Mouse (Mus musculus) kidney, embryonic 16.5 days (tissue): ENCODE results near the gene Klhl35. TPM values are rescaled to one million over a fixed set of nuclear protein-coding genes. Genes with fewer than 3 reads are reported as not detected.

Source experiments
- ATAC-seq: fragments of 200-750 bp; cut with Nextera tagmentation; 2 replicates; pipeline ENCODE4 v1.8.0; 2017; ENCODE audit warnings: moderate TSS enrichment; ENCODE audit not compliant: low FRiP score, low TSS enrichment
- H3K27ac ChIP-seq: fragments of 300-500 bp; sonication (generic); 2 replicates; pipeline ENCODE4 v1.5.1; 2014; ENCODE audit warnings: low read length
- H3K27me3 ChIP-seq: fragments of 300-500 bp; sonication (generic); 2 replicates; pipeline ENCODE4 v1.6.1; 2014; ENCODE audit warnings: low read length, control low read depth, mixed read lengths; ENCODE audit not compliant: insufficient read depth
- H3K36me3 ChIP-seq: fragments of 300-500 bp; sonication (generic); 2 replicates; pipeline ENCODE4 v1.6.1; 2014; ENCODE audit warnings: low read length, control low read depth, mixed read lengths; ENCODE audit not compliant: insufficient read depth
- H3K4me1 ChIP-seq: fragments of 300-500 bp; sonication (generic); 2 replicates; pipeline ENCODE4 v1.6.1; 2014; ENCODE audit warnings: low read length, control low read depth, mixed read lengths; ENCODE audit not compliant: insufficient read depth
- H3K4me2 ChIP-seq: fragments of 300-500 bp; sonication (generic); replicated peaks from 2 replicates; pipeline ENCODE4 v1.6.1; 2014; ENCODE audit warnings: low read depth, low read length
- H3K4me3 ChIP-seq: fragments of 300-500 bp; sonication (generic); 2 replicates; pipeline ENCODE4 v1.5.1; 2014; ENCODE audit warnings: mild to moderate bottlenecking, low read length
- H3K9ac ChIP-seq: fragments of 300-500 bp; sonication (generic); replicated peaks from 2 replicates; pipeline ENCODE4 v1.6.1; 2014; ENCODE audit warnings: low read length
- H3K9me3 ChIP-seq: fragments of 300-500 bp; sonication (generic); 2 replicates; pipeline ENCODE4 v1.6.1; 2016; ENCODE audit warnings: low read length, control low read depth
- WGBS: fragments of 180-500 bp; shearing (Covaris S2); extraction: QIAGEN DNeasy Blood & Tissue Kit; methylation state at CpG from one replicate; pipeline ENCODE4 v1.1.7; 2014; 5-methylcytosine and 5-hydroxymethylcytosine counted together
- polyA plus RNA-seq: library from polyadenylated mRNA; unstranded; fragments of >200 nt; fragmentation: Nextera tagmentation; extraction: Ambion mirVana; gene quantifications from 2 replicates; pipeline ENCODE4 v1.2.1, GENCODE M21; 2015

Gene Klhl35
- polyA plus RNA-seq: 0.66 and 0.75 TPM in 2 replicates

- 33% methylated on average over 8 of the region's 8 CpGs for WGBS
- Histone ChIP-seq H3K36me3 (peaks cover 1% of the 10 kb centered on the region; the same call in 1 of the 2 replicates), H3K27me3 (no peaks in the 10 kb centered on the region), H3K4me3 (no peak within 1 kb of the TSS), H3K27ac (no peak within 1 kb of the TSS), H3K4me1 (peaks cover 26% of the 10 kb centered on the region), H3K9ac (peak within 1 kb of the TSS; percentile 55), H3K9me3 (peaks cover 4% of the 10 kb centered on the region; the same call in 1 of the 2 replicates), H3K4me2 (0 out of 2 replicates have a peak within 1 kb of the TSS, but pooled peaks have one; percentile 5)
- no peak for ATAC-seq
Observed at GRCm38 (mm10) chr7:99465811-99466210, at the start of gene Klhl35. Gene Klhl35 (plus strand): TSS chr7:99466004.

GRCm38 (mm10) chr7:99419311-99419710 lies 46.5 kb upstream of the Klhl35 start:
- no peaks in the 10 kb centered on the region for H3K27me3 ChIP-seq
- H3K9me3 ChIP-seq: no peaks in the 10 kb centered on the region
- H3K4me2 ChIP-seq: no peak overlapping the region
- H3K4me3 ChIP-seq: no peak overlapping the region
- 64% methylated on average over 3 of the region's 3 CpGs for WGBS
- peaks cover 4% of the 10 kb centered on the region; the same call in 1 of the 2 replicates for H3K4me1 ChIP-seq
- no peak for ATAC-seq
- H3K27ac ChIP-seq: no peak overlapping the region
- H3K36me3 ChIP-seq: 0 out of 2 replicates have a peak, but pooled peaks cover 6% of the 10 kb centered on the region
- no peak overlapping the region for H3K9ac ChIP-seq

GRCm38 (mm10) chr7:99421006-99421405 lies 44.8 kb upstream of the Klhl35 start:
- Histone ChIP-seq H3K4me1 (peaks cover 13% of the 10 kb centered on the region), H3K36me3 (0 out of 2 replicates have a peak, but pooled peaks cover 2% of the 10 kb centered on the region), H3K27ac (no peak overlapping the region; the same call in 1 of the 2 replicates), H3K27me3 (no peaks in the 10 kb centered on the region), H3K9me3 (no peaks in the 10 kb centered on the region), H3K4me3 (no peak overlapping the region), H3K9ac (no peak overlapping the region; the same call in 1 of the 2 replicates), H3K4me2 (no peak overlapping the region)
- 0 out of 2 replicates have a peak, but pooled peaks have one; percentile 37 for ATAC-seq
- WGBS: 76% methylated on average over 6 of the region's 6 CpGs

DNA sequence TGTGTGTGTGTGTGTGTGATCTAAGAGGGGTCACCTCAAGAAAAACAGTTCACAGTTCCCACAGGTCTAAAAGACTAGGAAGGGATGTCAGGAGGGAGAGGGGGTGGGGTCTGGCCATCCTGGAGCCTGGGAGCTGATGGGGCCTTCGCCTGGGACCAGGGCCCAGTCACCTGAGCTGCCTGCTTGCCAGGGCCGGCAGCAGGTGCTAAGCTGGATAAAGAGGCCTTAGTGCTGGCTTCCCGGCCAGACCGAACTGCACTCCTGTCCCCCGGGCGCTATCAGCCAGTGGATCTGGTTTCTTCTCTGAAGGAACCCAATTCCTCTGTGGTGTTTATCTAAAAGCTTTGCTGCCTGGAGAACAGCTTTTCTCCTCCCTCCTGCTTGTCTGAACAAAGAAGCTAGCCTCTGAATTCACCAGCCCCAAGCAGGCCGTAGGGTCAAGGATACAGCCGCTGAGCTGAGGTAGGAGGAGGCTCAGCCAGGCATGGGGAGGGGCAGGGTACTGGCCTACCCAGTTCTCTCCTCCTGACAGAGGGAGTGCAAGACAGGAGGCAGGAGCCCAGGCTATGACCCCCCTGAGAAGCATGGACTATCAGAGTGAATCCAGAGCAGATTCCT lies 41.2 kb upstream of the Klhl35 start:
- 18% methylated on average over 8 of the region's 8 CpGs for WGBS
- H3K4me2 ChIP-seq: no peak overlapping the region
- ATAC-seq: peak; percentile 80
- H3K27ac ChIP-seq: peak overlapping the region; percentile 31
- H3K36me3 ChIP-seq: no peaks in the 10 kb centered on the region
- no peaks in the 10 kb centered on the region for H3K9me3 ChIP-seq
- H3K4me3 ChIP-seq: no peak overlapping the region
- H3K9ac ChIP-seq: peak overlapping the region; percentile 35
- no peaks in the 10 kb centered on the region for H3K27me3 ChIP-seq
- H3K4me1 ChIP-seq: peaks cover 14% of the 10 kb centered on the region

GRCm38 (mm10) chr7:99425706-99426105 lies 40.1 kb upstream of the Klhl35 start:
- Histone ChIP-seq H3K4me2 (no peak overlapping the region), H3K4me1 (peaks cover 17% of the 10 kb centered on the region), H3K27me3 (no peaks in the 10 kb centered on the region), H3K27ac (peak overlapping the region; percentile 31; the same call in 1 of the 2 replicates), H3K36me3 (no peaks in the 10 kb centered on the region), H3K9me3 (no peaks in the 10 kb centered on the region), H3K4me3 (no peak overlapping the region), H3K9ac (no peak overlapping the region)
- 90% methylated on average over 4 of the region's 4 CpGs for WGBS
- no peak for ATAC-seq

- 71% methylated on average over 10 of the region's 10 CpGs for WGBS
Observed at GRCm38 (mm10) chr7:99427031-99427430, 38.8 kb upstream of the Klhl35 start.

DNA sequence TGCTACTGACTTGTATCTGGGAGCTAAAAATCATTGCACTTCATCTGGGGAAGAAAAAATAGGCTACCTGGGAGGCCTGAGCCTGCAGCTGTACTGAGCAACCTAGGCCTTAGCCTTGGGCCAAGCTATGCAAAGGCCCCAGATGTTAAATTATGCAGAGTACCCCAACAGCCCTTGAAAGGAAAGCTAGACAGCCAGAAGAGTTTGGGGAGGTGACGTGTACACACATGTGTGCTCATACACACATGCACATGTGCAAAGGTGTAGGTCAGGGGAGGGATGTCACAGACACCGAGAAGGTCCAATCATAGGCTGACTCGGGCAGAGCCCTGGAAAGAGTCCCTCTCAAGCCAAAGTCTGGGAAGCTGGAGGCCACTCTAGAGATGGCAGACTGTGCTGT lies 37.8 kb upstream of the Klhl35 start:
- no peak for ATAC-seq
- Histone ChIP-seq H3K4me1 (peaks cover 16% of the 10 kb centered on the region), H3K9me3 (no peaks in the 10 kb centered on the region), H3K36me3 (no peaks in the 10 kb centered on the region), H3K4me2 (no peak overlapping the region), H3K4me3 (no peak overlapping the region), H3K27me3 (no peaks in the 10 kb centered on the region), H3K9ac (no peak overlapping the region), H3K27ac (no peak overlapping the region)
- WGBS: 93% methylated on average over 3 of the region's 3 CpGs

More at GRCm38 (mm10) chr7:99427031-99427430, 38.8 kb upstream of the Klhl35 start:
- H3K9me3 ChIP-seq: no peaks in the 10 kb centered on the region
- no peaks in the 10 kb centered on the region for H3K36me3 ChIP-seq
- no peak overlapping the region for H3K4me3 ChIP-seq
- no peak overlapping the region for H3K4me2 ChIP-seq
- H3K4me1 ChIP-seq: peaks cover 14% of the 10 kb centered on the region
- no peaks in the 10 kb centered on the region for H3K27me3 ChIP-seq
- no peak for ATAC-seq
- no peak overlapping the region for H3K27ac ChIP-seq
- no peak overlapping the region for H3K9ac ChIP-seq

DNA sequence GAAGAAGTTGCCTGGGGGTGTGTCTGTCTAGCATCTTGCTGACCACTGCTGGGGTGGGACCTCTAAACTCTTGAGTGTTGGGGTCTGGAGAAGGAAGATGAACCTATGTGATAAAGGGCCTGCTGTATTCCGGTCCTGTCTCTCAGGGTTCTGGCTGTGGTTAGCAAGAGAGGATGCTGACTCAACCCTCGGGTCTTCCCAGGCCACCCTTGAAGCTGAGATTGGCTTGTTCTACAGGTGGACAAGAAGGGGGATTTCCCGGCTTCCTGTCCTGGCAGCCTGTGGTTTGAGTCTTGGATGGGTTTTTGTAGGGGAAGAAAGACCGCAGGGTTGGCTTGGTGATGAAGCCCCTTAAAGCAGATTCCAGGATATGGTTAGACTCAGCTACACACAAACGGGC lies 37.0 kb upstream of the Klhl35 start:
- Histone ChIP-seq H3K9ac (no peak overlapping the region), H3K27me3 (no peaks in the 10 kb centered on the region), H3K27ac (no peak overlapping the region), H3K9me3 (no peaks in the 10 kb centered on the region), H3K4me2 (no peak overlapping the region), H3K4me1 (peaks cover 16% of the 10 kb centered on the region), H3K4me3 (no peak overlapping the region), H3K36me3 (no peaks in the 10 kb centered on the region)
- no peak for ATAC-seq
- 85% methylated on average over 5 of the region's 5 CpGs for WGBS

DNA sequence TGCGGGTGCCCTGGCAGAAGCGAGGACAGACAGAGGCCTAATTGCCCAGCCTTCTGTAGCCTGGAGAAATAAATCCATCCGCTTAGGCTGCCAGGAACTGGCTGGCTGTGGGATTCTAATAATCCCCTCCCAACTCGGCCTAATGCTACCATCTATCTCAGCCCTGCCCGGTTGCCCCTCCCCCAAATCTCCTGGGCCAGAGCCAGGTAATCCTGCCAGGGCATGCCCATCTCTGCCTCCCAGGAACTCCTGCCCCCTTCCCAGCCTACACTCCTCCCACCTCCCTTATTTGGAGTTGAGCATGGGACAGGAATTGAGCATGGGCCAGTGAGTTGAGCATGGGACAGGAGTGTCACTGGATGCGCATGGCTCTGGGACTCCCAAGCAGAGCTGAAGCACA lies 36.0 kb upstream of the Klhl35 start:
- H3K36me3 ChIP-seq: no peaks in the 10 kb centered on the region
- H3K27ac ChIP-seq: no peak overlapping the region
- no peak overlapping the region for H3K4me2 ChIP-seq
- no peak overlapping the region for H3K4me3 ChIP-seq
- H3K9me3 ChIP-seq: no peaks in the 10 kb centered on the region
- H3K27me3 ChIP-seq: no peaks in the 10 kb centered on the region
- H3K9ac ChIP-seq: no peak overlapping the region
- ATAC-seq: no peak
- WGBS: 39% methylated on average over 6 of the region's 6 CpGs
- peaks cover 12% of the 10 kb centered on the region for H3K4me1 ChIP-seq

DNA sequence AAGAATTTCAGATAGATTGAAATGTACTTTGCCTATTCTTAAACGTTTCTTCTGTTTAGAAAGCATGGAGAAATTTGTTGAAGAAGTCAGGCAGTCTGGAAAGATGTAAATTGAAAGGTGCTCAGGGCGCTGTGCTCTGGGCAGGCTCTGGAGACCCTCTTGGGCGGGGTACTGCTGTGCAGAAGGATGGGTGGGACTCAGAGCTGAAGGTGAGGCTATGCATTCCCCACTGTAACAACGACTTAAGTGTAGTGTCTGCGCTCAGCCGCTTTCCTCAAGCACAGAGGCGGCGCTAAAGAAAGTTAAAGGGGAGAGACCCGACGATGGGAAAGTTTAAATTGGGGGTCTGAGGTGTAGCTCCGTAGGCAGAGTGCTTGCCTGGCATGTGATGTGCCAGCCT lies 35.6 kb upstream of the Klhl35 start:
- Histone ChIP-seq H3K4me3 (no peak overlapping the region), H3K9me3 (no peaks in the 10 kb centered on the region), H3K9ac (no peak overlapping the region), H3K27me3 (no peaks in the 10 kb centered on the region), H3K36me3 (no peaks in the 10 kb centered on the region), H3K4me2 (no peak overlapping the region), H3K27ac (no peak overlapping the region), H3K4me1 (peaks cover 11% of the 10 kb centered on the region)
- ATAC-seq: no peak
- 70% methylated on average over 11 of the region's 11 CpGs for WGBS
